Mouse (Mus musculus): ENCODE results near the gene Card6. TPM values are rescaled to one million over a fixed set of nuclear protein-coding genes. Genes with fewer than 3 reads are reported as not detected.

Card6 gene
- polyA plus RNA-seq, 1 experiment from 2014 or later, result 4.0 TPM

DNA sequence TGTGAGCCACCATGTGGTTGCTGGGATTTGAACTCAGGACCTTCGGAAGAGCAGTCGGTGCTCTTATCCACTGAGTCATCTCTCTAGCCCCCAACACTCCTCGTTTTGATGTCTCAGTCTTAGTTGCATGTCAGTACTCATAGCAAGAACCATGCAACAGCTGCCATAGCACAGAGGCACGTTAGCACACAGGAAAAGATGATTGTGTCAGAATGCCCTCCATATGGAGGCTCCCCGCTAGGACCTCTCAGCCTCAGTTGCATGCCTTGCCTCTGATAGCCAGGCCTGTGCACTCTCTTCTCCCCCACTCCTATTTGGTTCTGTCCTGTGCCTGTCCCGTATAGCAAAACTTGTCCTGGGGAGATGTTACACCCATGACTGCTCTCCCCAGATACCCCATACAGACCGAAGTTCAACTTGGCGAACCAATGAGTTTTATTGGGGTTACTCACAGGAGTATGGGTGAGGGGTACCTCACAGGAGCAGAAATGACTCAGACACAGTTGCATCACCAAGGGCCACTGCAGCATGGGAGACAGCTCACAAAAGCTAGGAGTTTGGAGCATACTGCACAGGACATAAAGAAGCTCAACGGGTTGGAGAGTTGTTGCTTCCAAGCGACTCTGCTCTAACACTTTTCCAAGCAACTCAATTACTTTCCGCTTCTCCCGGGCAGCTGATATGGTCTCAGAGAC lies 20.9 kb upstream of the Card6 start:
- peak; percentile 57 for ATAC-seq
- in situ Hi-C loops (cut with MboI; ENCODE audit: low pct_unique_long_range_greater_than_20kb), result no loop called here
- CTCF ChIA-PET, result interaction anchor here (1.0 kb wide), 1 partner anchor 10 kb away, joined by 3 read pairs; no protein-coding TSS in a partner anchor

DNA sequence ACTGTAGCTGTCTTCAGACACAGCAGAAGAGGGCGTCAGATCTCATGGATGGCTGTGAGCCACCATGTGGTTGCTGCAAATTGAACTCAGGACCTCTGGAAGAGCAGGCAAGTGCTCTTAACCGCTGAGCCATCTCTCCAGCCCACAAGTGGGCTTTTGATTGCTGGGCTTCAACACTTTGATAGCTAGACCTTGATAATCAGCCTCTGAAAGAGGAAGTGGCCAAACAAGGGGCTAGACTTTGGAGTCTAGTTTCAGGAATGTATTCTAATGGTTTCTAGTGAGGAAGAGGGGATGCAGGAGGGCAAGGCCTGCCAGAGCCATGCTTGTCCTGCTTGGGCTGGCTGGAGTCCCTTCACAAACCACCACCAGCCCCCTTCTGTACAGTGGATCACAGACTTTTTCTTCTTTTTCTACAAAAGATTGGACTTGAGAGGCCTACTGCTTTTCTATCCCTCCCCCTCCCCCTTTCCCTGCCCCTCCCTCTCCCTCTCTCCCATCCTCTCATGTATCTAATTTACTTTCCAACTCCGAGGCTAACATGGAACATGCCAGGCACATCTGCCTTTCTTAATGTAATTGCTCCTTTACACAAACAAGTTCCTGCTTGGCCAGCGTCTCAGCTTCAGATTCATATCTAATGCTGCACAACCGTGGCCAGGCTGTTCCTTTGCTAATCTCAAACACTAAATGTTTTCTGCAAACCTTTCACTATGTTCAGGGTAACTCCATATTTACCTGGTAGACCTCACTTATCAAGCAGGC lies 20.0 kb upstream of the Card6 start:
- DNase-seq (ENCODE audit: low read depth, low spot score) (no peak), ATAC-seq (no peak)
- no peaks in the 10 kb centered on the region for H3K27me3 ChIP-seq
- ChIA-PET CTCF (no interaction called here), POLR2A (no interaction called here)
- in situ Hi-C loops (cut with MboI; ENCODE audit: low pct_unique_long_range_greater_than_20kb), result no loop called here
- no peak for TF ChIP-seq CTCF (IDR thresholded peaks at IDR 0.05)

More for the DNA sequence above, 20.9 kb upstream of the Card6 start:
- POLR2A ChIA-PET, result interaction anchor here (0.7 kb wide), 1 partner anchor 15 kb away, joined by 3 read pairs; no protein-coding TSS in a partner anchor
- no peaks in the 10 kb centered on the region for H3K27me3 ChIP-seq
- no peak for TF ChIP-seq CTCF (IDR thresholded peaks at IDR 0.05)
- no peak for DNase-seq (ENCODE audit: low read depth, low spot score)

DNA sequence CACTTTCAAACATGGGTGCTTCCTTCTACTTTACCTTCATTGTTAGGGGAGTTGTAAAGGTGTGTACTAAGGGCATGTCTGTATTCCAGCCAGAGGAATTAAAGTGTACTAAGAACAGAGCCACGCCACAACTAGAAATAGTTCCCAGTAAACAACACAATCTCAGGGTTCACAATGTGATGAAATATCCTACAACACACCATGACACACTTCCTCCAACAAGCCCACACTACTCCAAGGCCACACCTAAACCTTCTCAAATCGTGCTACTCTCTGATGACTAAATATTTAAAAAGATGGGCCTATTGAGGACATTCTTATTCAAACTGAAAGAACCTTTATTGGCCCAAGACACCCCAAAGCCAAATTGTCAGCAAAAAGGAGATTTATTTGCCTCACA lies 19.1 kb upstream of the Card6 start:
- in situ Hi-C loops (cut with MboI; ENCODE audit: low pct_unique_long_range_greater_than_20kb), result no loop called here
- ChIA-PET CTCF (no interaction called here), POLR2A (interaction anchor here (0.6 to 0.9 kb wide), 2 partner anchors 8 to 15 kb away, joined by 3 read pairs; no protein-coding TSS in a partner anchor)
- no peak for TF ChIP-seq CTCF (IDR thresholded peaks at IDR 0.05)
- H3K27me3 ChIP-seq, result no peaks in the 10 kb centered on the region
- DNase-seq (ENCODE audit: low read depth, low spot score) (no peak), ATAC-seq (no peak)

DNA sequence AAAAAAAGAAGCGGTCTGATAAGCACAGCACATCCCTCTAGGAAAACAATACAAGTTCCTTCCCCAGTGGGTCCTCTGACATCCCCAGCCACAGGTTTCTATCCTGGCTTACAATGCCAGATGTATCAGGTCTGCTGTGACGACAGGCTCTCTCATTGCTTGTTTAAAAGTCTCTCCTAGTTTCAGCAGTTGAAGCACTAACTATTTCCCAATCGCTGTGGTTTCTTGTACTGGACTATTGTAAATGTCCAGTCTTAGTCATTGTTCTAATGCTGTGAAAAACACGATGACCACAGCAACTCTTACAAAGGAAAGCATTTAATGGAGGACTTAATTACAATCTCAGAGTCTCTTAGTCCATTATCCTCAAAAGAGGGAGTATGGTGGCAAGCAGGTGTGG lies 18.1 kb upstream of the Card6 start:
- ChIA-PET POLR2A (no interaction called here), CTCF (no interaction called here)
- no peak for DNase-seq (ENCODE audit: low read depth, low spot score)
- no peaks in the 10 kb centered on the region for H3K27me3 ChIP-seq
- ATAC-seq, result peak; percentile 75
- TF ChIP-seq CTCF (IDR thresholded peaks at IDR 0.05), result no peak
- in situ Hi-C loops (cut with MboI; ENCODE audit: low pct_unique_long_range_greater_than_20kb), result no loop called here

DNA sequence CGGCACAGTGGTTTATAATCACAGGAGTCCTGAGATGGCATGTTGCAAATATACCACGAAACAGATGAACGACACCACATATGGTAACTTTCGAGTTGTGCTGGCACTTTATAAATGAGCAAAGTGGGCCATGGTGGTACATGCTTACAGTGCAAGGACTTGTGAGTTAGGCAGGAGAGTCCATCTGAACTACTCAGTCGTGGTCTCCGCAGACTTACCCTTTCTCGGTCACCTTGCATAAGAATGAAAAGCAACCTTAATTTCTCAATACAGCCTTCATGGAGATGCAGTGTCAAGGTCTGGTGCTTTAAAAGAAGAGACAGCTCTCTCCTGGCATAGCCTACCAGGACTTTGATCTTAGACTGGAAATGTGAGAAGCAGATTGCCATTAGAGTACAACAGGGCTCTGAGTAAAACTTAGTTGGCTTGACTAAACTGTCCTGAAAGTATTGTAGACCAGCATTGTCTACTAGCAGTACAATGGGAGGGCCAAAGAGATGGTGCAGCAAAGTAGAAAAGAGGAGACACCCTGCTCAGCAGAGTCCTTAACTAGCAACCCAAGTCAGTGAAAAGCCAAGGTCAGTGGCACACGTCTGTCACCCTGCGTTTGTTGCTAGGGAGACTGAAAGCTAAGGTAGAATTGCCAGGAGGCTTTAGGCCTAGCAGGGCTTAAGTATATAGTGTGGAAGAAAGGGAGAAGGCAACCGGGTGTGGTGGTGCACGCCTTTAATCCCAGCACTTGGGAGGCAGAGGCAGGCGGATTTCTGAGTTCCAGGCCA lies 13.4 kb upstream of the Card6 start:
- ChIA-PET POLR2A (no interaction called here), CTCF (no interaction called here)
- no peaks in the 10 kb centered on the region for H3K27me3 ChIP-seq
- in situ Hi-C loops (cut with MboI; ENCODE audit: low pct_unique_long_range_greater_than_20kb), result no loop called here
- ATAC-seq (no peak), DNase-seq (ENCODE audit: low read depth, low spot score) (no peak)
- no peak for TF ChIP-seq CTCF (IDR thresholded peaks at IDR 0.05)

DNA sequence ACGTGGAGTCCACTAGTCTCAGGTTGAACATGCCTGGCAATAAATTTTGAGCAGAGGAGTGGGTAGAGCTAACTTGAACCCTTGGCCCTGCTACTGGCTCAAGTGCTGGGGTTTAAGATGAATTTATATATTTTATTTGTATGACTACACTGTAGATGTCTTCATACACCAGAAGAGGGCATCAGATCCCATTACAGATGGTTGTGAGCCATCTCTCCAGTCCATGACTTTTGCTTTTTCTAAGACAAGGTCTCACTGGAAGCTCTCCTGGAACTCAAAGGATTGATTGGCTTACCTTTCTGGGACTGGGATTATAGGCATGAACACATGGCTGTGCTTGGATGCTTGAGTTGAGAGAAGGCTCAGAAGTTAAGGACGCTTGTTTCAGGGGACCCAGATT lies 11.4 kb upstream of the Card6 start:
- peak; percentile 35 for TF ChIP-seq CTCF (IDR thresholded peaks at IDR 0.05)
- ATAC-seq (no peak), DNase-seq (ENCODE audit: low read depth, low spot score) (no peak)
- in situ Hi-C loops (cut with MboI; ENCODE audit: low pct_unique_long_range_greater_than_20kb), result no loop called here
- POLR2A ChIA-PET, result interaction anchor here (0.7 to 1.3 kb wide), 2 partner anchors 22 to 99 kb away, joined by 3 read pairs; no protein-coding TSS in a partner anchor
- CTCF ChIA-PET, result interaction anchor here (0.6 to 1.4 kb wide), 5 partner anchors 10 to 75 kb away, joined by 3 to 4 read pairs (median 3); no protein-coding TSS in a partner anchor
- H3K27me3 ChIP-seq, result no peaks in the 10 kb centered on the region

DNA sequence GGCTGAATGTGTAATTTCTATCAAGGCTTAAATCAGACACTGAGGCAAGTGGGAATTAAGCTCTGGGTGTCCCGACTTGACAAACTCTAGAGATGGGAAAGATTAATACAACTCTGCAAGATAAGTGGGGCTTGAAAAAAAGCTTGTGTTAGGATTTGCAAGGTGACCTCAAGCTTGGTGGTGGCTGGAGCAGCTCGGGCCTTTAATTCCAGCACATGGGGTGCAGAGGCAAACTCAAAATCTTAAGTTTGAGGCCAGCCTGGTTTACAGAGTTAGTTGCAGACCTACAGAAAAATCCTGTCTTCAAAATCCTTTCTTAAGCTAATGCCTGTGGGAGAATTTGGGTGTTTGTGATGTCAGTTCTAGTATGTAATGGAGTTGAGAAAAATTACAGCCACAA lies 10.9 kb upstream of the Card6 start:
- ChIA-PET POLR2A (interaction anchor here (1.3 kb wide), 1 partner anchor 23 kb away, joined by 3 read pairs; no protein-coding TSS in a partner anchor), CTCF (interaction anchor here (0.7 to 1.4 kb wide), 5 partner anchors 10 to 75 kb away, joined by 3 to 4 read pairs (median 3); no protein-coding TSS in a partner anchor)
- DNase-seq (ENCODE audit: low read depth, low spot score) (no peak), ATAC-seq (no peak)
- in situ Hi-C loops (cut with MboI; ENCODE audit: low pct_unique_long_range_greater_than_20kb), result no loop called here
- H3K27me3 ChIP-seq, result no peaks in the 10 kb centered on the region
- TF ChIP-seq CTCF (IDR thresholded peaks at IDR 0.05), result no peak

DNA sequence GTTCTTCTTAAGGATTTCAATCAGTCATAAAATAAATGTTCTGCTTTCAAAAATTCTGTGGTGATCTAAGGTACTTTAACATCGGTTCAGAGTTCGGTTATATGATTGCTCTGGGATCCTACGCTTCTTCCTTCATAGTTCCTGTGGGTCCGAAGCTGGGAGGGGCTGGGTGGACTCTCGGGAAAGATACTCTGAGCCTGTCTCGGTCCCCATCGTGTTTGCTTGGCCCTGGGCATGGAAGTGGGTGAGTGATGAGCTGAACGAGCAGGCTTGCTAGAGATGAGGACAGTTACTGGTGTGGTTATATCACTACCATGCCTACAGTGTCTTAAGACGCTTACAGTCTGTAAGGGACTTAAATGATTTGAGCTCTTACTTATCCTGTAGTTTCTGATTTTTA lies 10.3 kb upstream of the Card6 start:
- DNase-seq (ENCODE audit: low read depth, low spot score) (no peak), ATAC-seq (no peak)
- H3K27me3 ChIP-seq, result no peaks in the 10 kb centered on the region
- ChIA-PET POLR2A (no interaction called here), CTCF (interaction anchor here (0.7 to 1.4 kb wide), 3 partner anchors 11 to 76 kb away, joined by 3 to 4 read pairs (median 4); no protein-coding TSS in a partner anchor)
- TF ChIP-seq CTCF (IDR thresholded peaks at IDR 0.05), result no peak
- in situ Hi-C loops (cut with MboI; ENCODE audit: low pct_unique_long_range_greater_than_20kb), result no loop called here

DNA sequence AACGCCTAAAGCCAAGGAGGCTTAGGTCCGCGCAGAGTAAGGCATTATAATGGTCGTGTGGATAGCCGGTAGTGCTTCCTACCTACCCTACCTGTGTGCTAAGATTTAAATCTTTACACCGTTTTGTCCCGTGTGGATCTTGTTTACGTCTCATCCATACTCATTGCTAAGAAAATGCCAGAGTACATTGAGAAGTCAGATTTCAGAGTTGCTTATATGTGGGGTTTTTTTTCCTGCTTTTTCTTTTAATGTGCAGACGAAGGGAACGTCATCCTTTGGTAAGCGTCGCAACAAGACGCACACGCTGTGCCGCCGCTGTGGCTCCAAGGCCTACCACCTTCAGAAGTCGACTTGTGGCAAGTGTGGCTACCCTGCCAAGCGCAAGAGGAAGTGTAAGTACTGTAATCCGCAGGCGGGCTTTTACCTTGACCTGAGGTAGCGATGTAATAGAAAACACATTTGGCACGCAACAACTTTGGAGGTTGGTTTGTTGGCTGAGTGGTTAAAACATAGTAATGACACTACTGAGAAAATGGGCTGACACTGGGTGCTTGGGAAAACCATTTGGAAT lies 8.8 kb upstream of the Card6 start:
- no peak for TF ChIP-seq CTCF (IDR thresholded peaks at IDR 0.05)
- POLR2A ChIA-PET, result no interaction called here

More for the DNA sequence above, 8.8 kb upstream of the Card6 start:
- no peak for DNase-seq (ENCODE audit: low read depth, low spot score)
- H3K27me3 ChIP-seq, result no peaks in the 10 kb centered on the region
- CTCF ChIA-PET, result no interaction called here
- ATAC-seq, result no peak
- in situ Hi-C loops (cut with MboI; ENCODE audit: low pct_unique_long_range_greater_than_20kb), result no loop called here
